Mouse (Mus musculus) gastrocnemius, postnatal 14 days (tissue): Measurements from ENCODE around the gene Cdc7. TPM values are rescaled to one million over a fixed set of nuclear protein-coding genes. Genes with fewer than 3 reads are reported as not detected.
"Not testable (repeated sequence)": the region's sequence is repeated elsewhere in the genome, so short reads cannot be mapped to it uniquely, and the experiment has no call there.

Experiments
- DNase-seq: peaks from one replicate; pipeline ENCODE4 v3.0.0; 2021; ENCODE audit warnings: mixed read lengths
- intact Hi-C: fragments of 180-260 bp; cut with DNase I; formaldehyde crosslinking; loops from one replicate; pipeline ENCODE4 v1.15.1; 2025; ENCODE audit warnings: low total_unique reads
- long read RNA-seq, 2 experiments: library from polyadenylated mRNA; stranded (forward); transcript quantifications; one replicate each; pipeline ENCODE4 v2.0.0; 2021
- total RNA-seq, 2 experiments: library from RNA; stranded (reverse); gene quantifications; 2 replicates each; pipeline ENCODE4 v1.2.3; 2021

Cdc7 gene
- total RNA-seq: under 1 TPM; 0.88 to 1.00 TPM
- long read RNA-seq, experiment 1, partial matches to known transcripts: 0 of 2 reads
- long read RNA-seq, experiment 1, other reads (novel, unspliced or antisense): 2 of 2 reads
- long read RNA-seq, experiment 2, partial matches to known transcripts: 1 of 4 reads
- long read RNA-seq, experiment 2, other reads (novel, unspliced or antisense): 0 of 4 reads

DNA sequence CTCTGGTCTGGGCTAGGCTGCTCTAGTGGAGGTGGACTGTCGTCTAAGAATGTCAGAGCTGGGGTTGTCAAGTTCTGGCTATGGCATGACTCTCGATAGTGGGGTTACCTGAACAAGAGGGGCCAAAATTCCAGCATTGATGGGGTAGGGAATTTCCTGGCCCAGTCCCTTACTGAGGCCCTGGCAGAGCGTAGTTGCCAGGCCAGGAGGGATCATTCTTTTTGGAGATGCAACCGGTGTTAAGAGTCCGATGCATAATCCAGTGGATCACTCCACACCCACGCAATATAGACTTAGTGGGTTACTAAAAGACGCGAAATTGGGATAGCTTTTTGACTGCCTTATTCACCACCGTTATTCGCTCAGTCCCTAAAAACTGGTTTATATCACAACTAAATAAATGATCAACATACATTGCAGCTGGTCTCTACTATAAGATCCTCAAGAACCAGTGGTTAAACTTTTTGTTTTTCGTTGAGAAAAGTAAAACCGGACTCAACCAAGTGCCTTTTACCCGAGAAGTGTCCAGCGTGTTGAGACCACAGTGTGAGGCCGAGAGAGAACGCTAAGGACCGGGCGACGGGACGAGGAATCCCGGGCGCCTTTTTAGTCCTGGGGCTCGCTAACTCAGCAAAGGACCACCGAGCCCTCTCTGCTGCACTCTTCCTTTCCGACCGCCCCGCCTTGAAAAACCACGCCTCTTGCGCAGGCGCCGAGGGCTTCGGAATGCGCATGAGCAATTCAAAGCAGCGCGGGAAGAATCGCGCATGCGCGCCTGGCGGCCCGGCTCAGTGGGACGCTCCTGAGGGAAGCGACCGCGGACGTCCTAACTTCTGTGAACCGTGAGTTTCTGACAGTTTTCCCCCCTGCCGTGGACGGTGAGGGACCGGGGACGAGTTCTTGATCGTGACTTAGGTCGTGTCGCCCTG is at the start of gene Cdc7:
TSS of gene Cdc7 (plus strand) at position 739 of the 929 bp plus-strand sequence.
- intact Hi-C loops: no loop called here
- DNase-seq: peak; percentile 93

DNA sequence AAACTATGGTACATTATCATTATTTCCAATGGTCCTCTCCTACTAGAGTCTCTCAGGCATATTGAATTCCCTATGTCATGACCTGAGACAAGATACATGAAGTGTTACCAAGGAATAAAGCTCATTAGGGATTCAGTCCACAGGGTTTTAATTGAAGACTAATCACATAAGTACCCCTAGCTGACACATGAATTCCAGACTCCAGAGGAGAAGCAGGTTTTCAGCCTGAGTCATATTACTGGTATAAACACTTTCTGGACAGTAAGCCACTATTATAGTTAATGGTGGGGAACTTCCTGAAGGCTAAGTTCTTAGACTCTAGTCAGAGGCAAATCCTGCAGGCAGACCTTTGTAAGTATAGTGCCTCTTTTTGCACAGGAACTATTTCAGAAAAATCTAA is 44.8 kb upstream of the Cdc7 start:
- intact Hi-C loops: no loop called here
- no peak for DNase-seq

DNA sequence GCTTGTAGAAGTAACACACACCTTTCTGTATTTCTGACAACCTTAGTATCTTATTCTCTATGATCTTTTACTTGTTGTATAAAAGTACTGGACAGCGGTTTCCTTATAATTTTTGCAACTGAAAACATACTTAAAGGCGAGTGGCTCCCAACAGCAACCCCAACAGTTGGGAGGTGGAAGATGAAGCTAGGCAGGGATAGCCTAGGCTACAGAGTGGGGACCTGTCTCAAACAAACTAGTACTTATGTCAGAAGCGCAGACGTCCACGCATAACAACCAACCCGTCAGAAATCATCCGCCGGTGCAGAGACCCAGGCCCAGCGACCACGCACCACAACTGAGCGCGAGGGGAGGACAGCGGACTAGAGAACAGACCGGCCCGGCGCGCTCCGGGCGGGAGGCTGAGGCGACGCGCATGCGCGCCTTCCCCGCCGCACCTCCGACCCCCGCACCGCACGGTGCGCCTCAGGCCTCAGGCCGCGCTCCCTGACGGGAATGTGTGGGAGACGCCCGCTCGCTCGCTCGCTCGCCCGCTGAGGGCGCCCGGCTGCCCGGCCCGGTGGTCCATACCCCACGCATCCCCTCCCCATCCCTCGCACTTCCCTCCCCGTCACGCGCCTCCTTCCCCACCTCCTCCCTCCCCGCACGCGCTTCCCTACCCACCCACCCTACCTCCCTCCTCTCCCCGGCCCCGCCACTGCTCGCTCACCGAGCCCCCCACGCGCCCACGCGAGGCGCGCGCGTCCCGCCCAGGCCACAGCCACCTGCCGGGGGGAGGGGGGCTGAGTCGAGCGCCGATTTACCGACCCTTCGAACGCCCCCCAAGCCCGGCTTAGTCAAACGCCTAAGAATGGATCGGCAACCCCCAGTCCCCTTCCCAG is 38.4 kb upstream of the Cdc7 start, which contains the start of gene Hfm1:
TSS of gene Hfm1 (minus strand) at position 834 of the 881 bp plus-strand sequence.
- intact Hi-C loops: no loop called here
- peak; percentile 29 for DNase-seq

DNA sequence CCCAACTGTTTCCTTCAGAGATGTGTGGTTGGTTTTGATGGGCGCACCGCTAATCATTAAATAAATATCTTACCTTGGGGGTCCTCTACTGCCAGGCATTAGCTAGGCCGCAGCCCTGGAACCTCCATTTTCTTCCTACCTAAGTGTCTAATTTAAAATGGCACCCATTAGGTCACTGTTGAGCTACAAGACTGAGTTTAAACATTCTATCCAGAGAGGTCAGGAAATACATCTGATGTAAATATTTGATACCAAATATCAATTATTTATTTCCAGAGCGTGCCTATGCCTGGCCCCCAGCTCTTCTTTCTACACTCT is 37.8 kb upstream of the Cdc7 start:
- intact Hi-C loops: no loop called here
- DNase-seq: no peak

DNA sequence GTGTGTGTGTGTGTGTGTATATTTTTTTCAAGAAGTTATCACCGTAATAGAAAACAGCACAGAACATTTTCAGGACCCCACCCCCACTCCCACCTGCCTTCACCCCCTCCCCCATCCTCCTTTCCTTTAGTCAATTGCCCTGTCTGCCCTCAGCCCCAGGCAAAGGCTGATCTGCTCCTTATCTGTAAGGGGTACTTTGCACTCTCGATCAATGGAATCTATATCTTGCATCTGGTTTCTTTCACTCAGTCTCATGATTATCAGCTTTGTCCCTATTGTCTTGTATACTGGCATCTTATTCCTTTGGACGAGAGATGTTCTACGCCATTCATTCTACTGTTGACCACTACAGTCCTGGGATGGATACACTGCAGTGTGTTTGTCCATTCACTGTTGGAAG is 36.1 kb upstream of the Cdc7 start:
- intact Hi-C loops: no loop called here
- DNase-seq: no peak

DNA sequence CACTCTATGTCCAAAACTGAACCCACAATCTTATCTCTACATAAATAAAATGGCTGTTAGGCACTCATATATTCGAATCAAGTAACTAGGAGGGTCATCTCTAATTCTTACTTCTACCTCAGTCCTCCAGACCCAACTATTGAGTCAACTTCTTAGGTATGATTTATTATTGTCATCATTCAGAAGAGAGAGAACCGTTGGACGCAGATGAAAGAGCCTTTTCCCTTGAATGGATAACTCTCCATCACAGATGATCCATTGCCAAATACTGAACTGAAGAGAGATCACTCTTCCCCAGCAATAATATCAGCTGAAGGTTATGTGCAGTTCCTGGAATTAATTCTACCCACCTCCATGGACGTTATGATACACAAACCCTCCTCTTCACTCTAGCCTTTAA is 17.8 kb upstream of the Cdc7 start:
- no peak for DNase-seq
- intact Hi-C loops: no loop called here

DNA sequence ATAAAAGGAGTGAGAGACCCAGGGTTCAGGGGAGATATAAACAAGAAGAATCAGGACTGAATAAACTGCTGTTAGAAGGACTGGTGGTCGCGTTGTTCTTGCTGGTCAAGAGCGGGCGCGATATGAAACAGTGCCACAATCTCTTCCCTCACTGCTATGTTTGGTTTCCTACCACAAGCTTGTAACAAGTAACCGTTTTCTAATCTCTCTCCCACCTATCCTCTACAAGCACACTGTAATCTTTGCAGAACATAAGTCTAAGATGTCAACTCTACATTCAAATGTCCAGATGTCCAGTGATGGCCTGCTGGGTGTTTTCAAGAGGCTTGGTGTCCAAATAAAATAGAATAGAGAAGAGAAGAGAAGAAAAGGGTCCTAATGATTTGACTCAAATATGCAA is 15.4 kb upstream of the Cdc7 start:
- DNase-seq: no peak
- intact Hi-C loops: no loop called here

DNA sequence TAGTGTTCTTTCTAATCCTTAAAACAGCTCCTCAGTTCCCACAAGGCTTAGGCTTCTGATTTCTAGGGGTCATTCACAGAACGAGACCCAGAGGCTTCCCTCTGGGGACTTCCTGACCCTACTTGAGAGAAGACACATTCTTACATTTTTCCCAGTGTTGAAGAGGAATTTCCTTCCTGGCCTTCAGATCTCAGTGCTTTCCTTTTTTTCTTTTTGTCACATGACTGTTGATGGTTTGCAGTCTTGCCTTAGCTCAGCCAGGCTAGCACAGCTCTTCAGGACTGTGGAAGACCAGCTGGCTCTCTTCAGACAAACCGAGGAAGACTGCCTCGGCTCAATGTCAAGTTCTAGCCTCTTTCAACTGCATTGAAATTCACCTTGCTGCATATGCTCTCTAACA is 7.7 kb upstream of the Cdc7 start:
- DNase-seq: no peak
- intact Hi-C loops: no loop called here

DNA sequence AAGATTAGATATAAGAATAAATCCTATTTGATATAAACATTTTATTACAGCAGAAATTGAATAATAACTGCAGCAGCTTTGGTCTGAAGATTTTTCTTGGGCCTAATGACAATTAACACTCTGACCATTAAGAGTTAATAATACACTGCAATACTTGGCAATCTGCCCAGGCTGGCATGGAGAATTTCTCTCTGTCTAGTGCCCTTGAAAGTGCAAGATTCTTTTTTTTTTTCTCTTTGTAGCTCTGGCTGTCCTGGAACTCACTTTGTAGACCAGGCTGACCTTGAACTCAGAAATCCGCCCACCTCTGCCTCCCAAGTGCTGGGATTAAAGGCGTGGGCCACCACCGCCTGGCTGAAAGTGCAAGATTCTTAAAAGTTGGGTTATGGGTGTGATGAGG is 5.1 kb upstream of the Cdc7 start:
- intact Hi-C loops: no loop called here
- DNase-seq: no peak

DNA sequence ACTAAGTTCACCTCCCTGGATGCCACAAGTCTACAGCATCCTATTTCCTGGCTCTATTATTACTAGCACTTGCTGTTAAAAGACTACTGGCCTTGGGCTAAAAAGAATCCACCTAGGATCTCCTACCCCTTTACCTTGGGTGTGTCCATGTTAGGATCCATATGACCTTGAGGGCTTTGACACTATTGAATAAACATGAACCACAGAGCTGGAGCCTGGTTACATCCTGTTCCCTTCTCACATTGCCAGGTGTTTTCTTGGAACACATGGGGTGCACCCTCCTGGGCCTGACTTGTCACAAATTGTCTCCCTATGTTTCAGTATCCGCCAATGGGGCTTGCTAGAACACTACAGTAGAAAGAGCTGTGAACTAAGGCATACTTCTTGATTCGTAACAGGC is 3.7 kb upstream of the Cdc7 start:
- intact Hi-C loops: no loop called here
- no peak for DNase-seq

DNA sequence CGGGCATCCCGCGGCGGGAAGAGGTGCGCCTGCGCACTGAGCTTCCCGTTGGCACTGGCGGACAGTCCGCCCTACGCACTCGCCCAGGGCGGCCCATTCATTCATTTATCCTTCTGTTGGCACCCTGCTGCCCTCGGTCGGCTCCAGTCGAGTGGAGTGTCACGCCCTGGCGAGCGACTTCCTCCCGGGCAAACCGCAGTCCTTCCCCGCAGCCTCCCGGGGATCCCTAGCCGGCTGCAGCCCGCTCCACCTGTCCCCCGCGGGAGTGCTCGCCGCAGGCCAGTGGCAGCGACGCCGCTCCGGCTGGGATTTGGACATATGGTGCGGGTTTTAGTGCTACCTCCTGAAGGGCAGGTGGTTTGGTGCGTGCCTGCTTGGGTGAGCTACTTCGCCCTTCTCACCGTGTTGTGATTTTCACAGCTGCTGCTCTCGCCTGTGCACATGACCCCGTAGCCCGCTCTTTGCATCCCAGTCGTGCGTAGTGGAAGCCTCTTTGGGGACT is 442 bp downstream of the Cdc7 start:
- intact Hi-C loops: no loop called here
- no peak for DNase-seq

DNA sequence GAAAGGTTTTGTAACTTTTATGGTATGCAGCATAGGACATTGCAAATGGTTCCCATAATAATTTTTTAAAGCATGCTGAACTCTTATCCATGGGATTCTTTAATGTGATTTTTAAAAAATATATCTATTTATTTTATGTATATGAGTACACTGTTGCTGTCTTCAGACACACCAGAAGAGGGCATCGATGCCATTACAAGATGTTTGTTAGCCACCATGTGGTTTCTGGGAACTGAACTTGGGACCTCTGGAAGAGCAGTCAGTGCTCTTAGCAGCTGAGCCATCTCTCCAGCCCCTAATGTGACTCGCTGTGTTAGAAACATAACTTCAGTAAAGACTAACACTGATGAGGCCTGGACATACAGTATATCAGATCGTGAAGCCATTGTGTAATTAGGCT is 2.3 kb downstream of the Cdc7 start:
- intact Hi-C loops: no loop called here
- DNase-seq: no peak

DNA sequence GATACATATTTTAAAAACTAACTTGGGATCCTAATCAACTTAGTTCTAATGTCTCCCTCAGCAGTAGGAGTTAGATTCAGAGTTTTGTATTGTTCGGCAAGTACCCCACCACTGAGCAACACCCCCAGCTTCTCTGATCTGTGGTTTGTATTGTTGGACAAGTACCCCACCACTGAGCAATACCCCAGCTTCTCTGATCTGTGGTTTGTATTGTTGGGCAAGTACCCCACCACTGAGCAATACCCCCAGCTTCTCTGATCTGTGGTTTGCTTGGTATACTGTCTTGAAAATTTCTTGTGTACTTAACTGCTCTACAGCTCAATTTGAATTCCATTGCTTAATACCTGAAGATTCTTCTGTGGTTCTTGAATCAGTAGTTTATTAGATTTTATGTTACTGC is 3.5 kb downstream of the Cdc7 start:
- intact Hi-C loops: no loop called here
- no peak for DNase-seq

DNA sequence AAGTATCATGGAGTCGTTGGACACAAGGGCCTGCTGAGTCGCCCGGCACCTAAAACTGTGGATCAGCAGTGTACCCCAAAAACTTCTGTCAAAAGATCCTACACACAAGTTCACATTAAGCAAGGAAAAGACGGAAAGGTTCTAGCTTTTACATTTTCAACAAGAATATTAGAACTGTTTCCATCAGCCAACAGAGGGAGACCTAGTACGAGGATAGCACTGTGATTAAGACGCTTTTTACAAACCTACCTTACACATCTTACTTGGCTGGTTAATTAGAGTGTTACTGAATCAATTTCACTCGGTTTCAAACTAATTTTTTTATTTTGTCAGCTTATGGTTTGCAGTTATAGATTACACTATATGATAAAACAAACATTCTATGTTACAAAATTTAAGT is 9.8 kb downstream of the Cdc7 start:
- intact Hi-C loops: no loop called here
- no peak for DNase-seq

DNA sequence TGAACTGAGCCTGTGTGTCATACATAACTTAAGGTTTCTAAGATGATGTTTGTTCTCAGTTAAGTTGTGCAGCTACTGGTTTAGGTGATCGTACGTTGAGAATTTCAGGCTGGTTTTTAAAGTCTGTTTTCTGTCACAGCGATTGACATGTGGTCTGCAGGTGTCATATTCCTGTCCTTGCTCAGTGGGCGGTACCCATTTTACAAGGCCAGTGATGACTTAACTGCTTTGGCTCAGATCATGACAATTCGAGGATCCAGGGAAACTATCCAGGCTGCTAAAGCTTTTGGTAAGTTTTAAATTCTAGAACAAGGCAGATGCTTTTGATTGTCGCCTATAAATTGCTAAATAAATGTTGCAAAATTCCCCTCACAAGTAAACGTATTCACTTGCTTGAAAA is 15.0 kb downstream of the Cdc7 start:
- intact Hi-C loops: no loop called here
- DNase-seq: no peak

DNA sequence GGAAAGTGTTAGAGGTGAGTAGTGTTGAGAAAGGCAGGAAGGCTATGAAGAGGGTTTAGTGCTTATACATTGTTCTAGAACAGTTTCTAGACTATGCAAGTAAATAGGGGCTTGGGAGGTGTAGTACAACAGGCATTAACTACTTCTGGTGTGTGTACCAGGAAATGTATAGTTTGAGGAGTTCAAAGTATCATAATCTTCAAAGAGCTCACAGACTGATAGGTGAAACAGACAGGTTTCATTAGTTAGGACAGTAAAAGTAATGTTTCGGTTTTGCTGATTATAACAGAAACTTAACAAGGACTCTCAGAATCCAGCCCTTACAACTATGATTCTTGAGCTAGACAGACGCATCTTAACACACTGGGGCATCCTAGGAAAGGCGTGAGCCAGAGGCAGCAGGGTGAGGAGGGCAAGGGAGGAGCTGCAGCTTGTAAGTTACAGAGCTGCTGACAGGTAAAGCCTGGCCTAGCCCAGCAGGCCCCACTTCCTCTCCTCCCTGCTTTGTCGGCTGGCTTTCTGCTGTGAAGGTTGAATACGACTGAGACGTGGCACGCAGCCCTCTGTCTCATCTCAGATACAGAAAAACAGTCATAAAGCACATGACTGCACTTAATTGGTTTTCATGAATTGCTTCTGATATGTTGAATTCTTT is 18.3 kb downstream of the Cdc7 start:
- DNase-seq: no peak
- intact Hi-C loops: no loop called here

DNA sequence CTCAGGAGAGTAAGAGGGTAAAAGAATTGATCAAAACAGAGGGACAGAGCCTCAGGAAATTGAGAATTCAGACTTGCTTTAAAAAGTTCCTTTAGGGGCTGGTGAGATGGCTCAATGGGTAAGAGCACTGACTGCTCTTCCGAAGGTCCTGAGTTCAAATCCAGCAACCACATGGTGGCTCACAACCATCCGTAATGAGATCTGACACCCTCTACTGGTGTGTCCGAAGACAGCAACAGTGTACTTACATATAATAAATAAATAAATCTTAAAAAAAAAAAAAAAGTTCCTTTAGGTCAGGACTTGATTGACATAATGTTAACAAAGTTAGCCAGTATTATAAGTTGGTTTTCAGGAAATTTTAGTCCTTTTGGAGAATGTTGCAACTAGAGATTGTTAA is 20.8 kb downstream of the Cdc7 start:
- intact Hi-C loops, DNase-seq: not testable (repeated sequence)

DNA sequence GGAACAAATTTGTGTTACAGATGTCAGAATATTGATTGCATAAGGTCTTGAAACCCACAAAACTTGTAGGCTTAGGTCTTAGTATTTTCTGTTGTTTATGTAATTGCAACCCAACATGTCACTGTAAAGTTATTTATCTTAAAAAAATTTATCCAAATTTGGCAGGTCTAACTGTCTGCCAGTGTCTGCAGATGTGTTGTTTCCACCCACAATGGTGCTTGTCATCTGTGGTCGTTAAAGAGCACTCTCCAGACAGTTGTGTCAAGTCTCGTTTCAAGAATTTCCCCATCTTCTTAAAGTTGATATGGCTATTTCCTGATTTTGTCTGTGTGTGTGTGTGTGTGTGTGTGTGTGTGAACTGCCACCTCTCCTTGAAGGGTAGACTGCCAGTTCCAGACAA is 21.5 kb downstream of the Cdc7 start:
- DNase-seq: no peak
- intact Hi-C loops: no loop called here

DNA sequence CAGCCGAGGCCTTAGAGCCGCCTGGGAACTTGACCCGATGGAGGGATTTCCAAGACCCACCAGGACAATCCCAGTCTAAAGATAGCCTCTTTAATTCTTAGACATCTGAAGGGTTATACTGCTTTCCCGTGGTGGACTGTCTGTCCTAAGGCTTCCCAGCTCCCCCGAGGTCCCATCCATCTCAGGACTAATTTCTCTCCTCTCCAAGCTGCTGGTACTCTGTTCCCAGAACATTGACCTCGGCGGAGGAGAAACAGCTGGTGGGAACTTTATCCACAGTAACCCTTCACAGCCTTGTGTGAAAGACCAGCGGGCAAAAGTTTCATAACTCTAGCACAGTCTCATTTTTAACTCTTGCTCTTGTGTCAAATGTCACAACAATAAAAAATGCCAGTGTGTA is 25.1 kb downstream of the Cdc7 start:
- intact Hi-C loops: no loop called here
- no peak for DNase-seq

DNA sequence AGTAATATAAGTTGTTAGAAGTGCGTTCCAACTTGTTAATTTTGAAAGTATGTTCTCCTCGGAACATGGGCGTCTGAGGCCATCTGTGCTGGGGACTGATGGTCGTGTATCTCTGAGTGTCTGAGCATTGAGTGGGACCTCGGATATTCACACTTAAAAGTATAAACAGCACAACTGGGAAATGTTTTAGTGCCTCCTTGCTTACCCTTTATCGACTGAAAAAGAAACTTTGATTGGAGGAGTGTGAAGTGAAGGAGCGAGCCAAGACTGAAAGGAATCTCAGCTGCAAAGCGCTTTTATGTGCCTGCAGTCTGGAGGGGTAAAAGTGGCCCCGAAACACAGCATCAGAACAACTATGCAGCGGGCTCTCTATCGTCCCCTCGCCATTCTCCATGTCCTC is 25.7 kb downstream of the Cdc7 start:
- no peak for DNase-seq
- intact Hi-C loops: loop anchor here (2.0 to 5.0 kb wide), 2 partner anchors 298 to 333 kb away; partner anchors contain the start of gene Tgfbr3
